Mouse (Mus musculus): ENCODE measurements around the gene Dtl. TPM values are rescaled to one million over a fixed set of nuclear protein-coding genes. Genes with fewer than 3 reads are reported as not detected.
A peak's percentile ranks its signal among the peaks of the same experiment; 100 is the strongest.

Dtl gene
- total RNA-seq, 4 experiments from 2014 or later, result 0.55 to 0.96 (median 0.75) TPM

- DNase-seq (ENCODE audit: low spot score in 2 of 2), result no peak
Measured at GRCm38 (mm10) chr1:191579524-191579923, 4.2 kb upstream of the Dtl start.

GRCm38 (mm10) chr1:191574871-191575457, 380 bp downstream of the Dtl start:
- peak; percentile 17 to 18 for DNase-seq (ENCODE audit: low spot score in 2 of 2)

GRCm38 (mm10) chr1:191573906-191574639, 1.3 kb downstream of the Dtl start:
- no peak for DNase-seq (ENCODE audit: low spot score in 2 of 2)

- DNase-seq (ENCODE audit: low spot score in 2 of 2), result no peak
Measured at GRCm38 (mm10) chr1:191570415-191570814, 4.9 kb downstream of the Dtl start.

GRCm38 (mm10) chr1:191569625-191570024, 5.7 kb downstream of the Dtl start:
- no peak for DNase-seq (ENCODE audit: low spot score in 2 of 2)

GRCm38 (mm10) chr1:191567859-191568258, 7.5 kb downstream of the Dtl start:
- DNase-seq (ENCODE audit: low spot score in 2 of 2), result no peak

GRCm38 (mm10) chr1:191562823-191563365, 12.4 kb downstream of the Dtl start:
- DNase-seq (ENCODE audit: low spot score in 2 of 2), result peak in 1 of 2 experiments; percentile 30

- DNase-seq (ENCODE audit: low spot score in 2 of 2), result no peak
Measured at GRCm38 (mm10) chr1:191559779-191560178, 15.6 kb downstream of the Dtl start.

- DNase-seq (ENCODE audit: low spot score in 2 of 2), result no peak
Measured at GRCm38 (mm10) chr1:191557109-191557508, 18.2 kb downstream of the Dtl start.

GRCm38 (mm10) chr1:191550786-191551185, 24.6 kb downstream of the Dtl start:
- DNase-seq (ENCODE audit: low spot score in 2 of 2), result no peak

GRCm38 (mm10) chr1:191543747-191544146, 31.6 kb downstream of the Dtl start:
- no peak for DNase-seq (ENCODE audit: low spot score in 2 of 2)

- no peak for DNase-seq (ENCODE audit: low spot score in 2 of 2)
Measured at GRCm38 (mm10) chr1:191541619-191542018, 33.7 kb downstream of the Dtl start.

GRCm38 (mm10) chr1:191541014-191541413, 34.3 kb downstream of the Dtl start:
- peak; percentile 15 to 25 for DNase-seq (ENCODE audit: low spot score in 2 of 2)

- no peak for DNase-seq (ENCODE audit: low spot score in 2 of 2)
Measured at GRCm38 (mm10) chr1:191540300-191540699, 35.0 kb downstream of the Dtl start.

- DNase-seq (ENCODE audit: low spot score in 2 of 2), result no peak
Measured at GRCm38 (mm10) chr1:191534896-191535295, 40.4 kb downstream of the Dtl start.

- DNase-seq (ENCODE audit: low spot score in 2 of 2), result no peak
Measured at GRCm38 (mm10) chr1:191531023-191531422, 44.3 kb downstream of the Dtl start.

- no peak for DNase-seq (ENCODE audit: low spot score in 2 of 2)
Measured at GRCm38 (mm10) chr1:191529406-191529805, 45.9 kb downstream of the Dtl start.

- no peak for DNase-seq (ENCODE audit: low spot score in 2 of 2)
Measured at GRCm38 (mm10) chr1:191527921-191528612, 47.3 kb downstream of the Dtl start.

- DNase-seq (ENCODE audit: low spot score in 2 of 2), result peak; percentile 27 to 31
Measured at GRCm38 (mm10) chr1:191527089-191527488, 48.3 kb downstream of the Dtl start.

- no peak for DNase-seq (ENCODE audit: low spot score in 2 of 2)
Measured at GRCm38 (mm10) chr1:191521395-191521794, 53.9 kb downstream of the Dtl start.

GRCm38 (mm10) chr1:191520669-191521068, 54.7 kb downstream of the Dtl start:
- DNase-seq (ENCODE audit: low spot score in 2 of 2), result no peak

GRCm38 (mm10) chr1:191520194-191520593, 55.1 kb downstream of the Dtl start:
- DNase-seq (ENCODE audit: low spot score in 2 of 2), result no peak

All from layer of hippocampus, adult 8-10 months (tissue).